Mouse (Mus musculus) layer of hippocampus, adult 18-20 months (tissue): Measurements from ENCODE around the gene Git2. TPM values are rescaled to one million over a fixed set of nuclear protein-coding genes. Genes with fewer than 3 reads are reported as not detected.
A peak's percentile ranks its signal among the peaks of the same experiment; 100 is the strongest.

Experiments used
- DNase-seq, 2 experiments: peaks; one replicate each; pipeline ENCODE4 v3.0.0; 2022; ENCODE audit warnings: low spot score in 2 of 2
- total RNA-seq, 2 experiments: library from RNA; stranded (reverse); gene quantifications; 2 replicates each; pipeline ENCODE4 v1.2.3; 2021

Gene Git2
- total RNA-seq, 2 experiments from 2014 or later = 44.5 to 45.6 TPM

DNA sequence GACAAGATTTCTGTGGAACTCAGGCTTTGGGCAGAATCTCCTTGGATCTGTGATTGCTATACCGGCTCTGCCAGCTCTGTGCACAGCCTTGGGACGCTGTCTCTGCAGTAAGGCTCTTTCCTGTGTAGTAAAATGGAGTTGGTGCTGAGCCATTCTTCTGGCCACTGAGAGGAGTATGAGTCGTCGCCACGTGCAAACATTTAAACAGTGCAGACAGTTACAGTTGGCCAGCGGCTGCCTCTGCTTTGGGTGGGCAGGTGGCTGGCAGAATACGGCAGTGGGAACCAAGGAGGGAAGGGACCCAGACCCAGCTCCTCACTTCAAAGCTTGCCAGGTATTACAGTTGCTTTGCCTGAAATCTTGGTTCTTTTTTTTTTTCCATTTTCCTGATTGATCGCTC, 21.9 kb upstream of the Git2 start:
- no peak for DNase-seq

- no peak for DNase-seq
These were observed 21.1 kb upstream of the Git2 start for GRCm38 (mm10) chr5:114796299-114797012.

DNA sequence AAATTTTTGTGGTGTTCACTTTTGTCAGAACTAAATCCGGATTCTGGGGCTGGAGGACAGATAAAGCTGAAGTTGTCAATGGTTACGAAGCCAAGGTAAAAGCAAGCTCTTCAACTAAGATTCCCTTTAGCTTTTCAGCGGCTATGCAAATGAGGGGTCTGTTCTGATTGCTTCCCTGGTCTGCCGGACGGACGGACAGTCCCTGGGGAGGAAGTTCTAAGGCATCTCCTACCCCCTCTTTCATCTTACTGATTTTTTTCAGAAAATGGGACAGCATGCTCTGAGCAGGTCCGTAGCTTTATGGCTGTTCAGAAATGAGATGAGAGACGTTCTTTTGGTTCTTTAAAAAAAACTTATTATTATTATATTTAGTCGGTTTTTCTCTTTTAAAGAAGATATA, 20.3 kb upstream of the Git2 start:
- DNase-seq = no peak

GRCm38 (mm10) chr5:114795231-114795630, 19.9 kb upstream of the Git2 start:
- no peak for DNase-seq

DNA sequence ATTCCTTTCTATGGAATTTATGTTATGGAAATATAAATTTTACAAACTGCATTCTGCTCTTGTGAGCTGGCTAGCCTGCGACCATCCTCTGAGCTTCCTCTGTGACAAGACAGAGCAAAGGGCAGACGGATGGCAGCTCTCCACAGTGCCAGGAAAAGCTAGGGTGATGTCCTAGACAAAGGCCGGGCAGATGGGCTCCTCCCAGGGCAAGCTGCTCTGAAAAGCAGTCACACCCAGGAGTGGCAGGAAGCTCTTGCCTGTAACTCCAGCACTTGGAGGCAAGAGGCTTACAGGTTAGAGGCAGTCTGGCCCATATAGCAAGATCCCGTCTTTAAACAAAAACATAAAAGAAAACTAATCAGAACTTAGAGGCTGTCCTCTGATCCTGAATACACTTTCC, 19.3 kb upstream of the Git2 start:
- DNase-seq = no peak

- DNase-seq = peak in 1 of 2 experiments; percentile 61
These were observed 18.0 kb upstream of the Git2 start for GRCm38 (mm10) chr5:114793317-114793716.

DNA sequence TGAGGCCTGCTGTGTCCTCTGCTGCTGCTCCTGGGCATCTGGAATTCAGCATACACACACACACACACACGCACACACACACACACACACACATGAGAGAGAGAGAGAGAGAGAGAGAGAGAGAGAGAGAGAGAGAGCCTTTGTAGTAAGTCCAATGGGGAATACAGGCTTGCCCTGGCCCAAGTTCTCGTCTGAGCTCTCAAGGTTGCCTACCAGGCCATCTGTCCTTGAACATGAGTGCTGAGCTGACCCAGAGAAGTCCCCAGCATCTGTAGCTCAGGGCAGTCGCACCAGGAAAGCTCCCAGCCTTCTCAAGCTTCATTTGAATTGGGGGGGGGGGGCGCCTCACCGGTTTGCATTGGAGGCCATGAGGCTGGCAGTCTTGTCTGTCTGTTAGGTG, 9.9 kb upstream of the Git2 start:
- DNase-seq = no peak

DNA sequence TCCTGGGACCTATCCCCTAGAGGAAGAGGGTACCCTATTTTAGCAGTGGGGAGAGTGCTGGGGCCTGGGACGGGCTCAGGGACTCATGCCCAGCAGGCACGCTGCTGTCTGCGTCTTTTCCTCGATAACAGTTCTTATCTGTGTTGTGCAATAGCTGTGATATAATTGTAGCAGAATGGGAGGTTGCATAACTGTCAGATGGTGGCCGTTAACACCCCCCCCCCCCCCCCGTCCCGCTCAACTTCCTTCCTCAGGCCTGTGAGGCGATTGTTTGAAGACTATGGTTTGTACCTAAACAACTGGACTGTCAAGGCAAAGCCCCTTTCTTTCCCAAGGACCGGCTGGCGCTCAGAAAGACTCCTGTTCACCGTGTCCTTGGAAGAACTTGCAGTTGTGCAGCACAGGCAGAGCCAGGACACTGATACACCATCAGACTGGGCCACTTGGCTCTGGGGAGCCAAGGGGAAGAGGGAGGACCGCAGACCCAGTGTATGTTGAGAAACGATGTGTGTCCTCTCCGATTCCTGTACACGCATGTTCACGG, 9.4 kb upstream of the Git2 start:
- DNase-seq = no peak

- no peak for DNase-seq
These were observed 8.3 kb upstream of the Git2 start for GRCm38 (mm10) chr5:114783405-114784163.

DNA sequence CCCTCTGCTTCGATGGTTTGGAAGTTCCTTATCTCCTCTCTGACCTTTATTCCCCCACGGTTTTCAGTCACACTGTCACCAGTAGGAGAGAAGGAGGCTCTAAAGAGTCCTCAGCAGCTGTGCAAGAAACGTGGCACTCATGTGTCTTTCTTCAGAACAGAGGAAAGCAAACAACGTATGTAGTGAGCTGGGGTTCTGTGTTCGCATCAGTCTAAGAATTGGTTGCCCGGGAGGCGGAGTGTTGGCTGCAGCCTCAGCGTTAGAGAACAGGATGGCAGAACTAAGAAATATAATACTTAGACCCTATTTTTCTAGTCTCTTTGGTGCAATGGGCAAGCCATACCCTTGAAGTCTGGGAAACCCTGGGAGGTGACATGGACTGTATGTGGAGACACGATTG, 7.7 kb upstream of the Git2 start:
- DNase-seq = no peak

DNA sequence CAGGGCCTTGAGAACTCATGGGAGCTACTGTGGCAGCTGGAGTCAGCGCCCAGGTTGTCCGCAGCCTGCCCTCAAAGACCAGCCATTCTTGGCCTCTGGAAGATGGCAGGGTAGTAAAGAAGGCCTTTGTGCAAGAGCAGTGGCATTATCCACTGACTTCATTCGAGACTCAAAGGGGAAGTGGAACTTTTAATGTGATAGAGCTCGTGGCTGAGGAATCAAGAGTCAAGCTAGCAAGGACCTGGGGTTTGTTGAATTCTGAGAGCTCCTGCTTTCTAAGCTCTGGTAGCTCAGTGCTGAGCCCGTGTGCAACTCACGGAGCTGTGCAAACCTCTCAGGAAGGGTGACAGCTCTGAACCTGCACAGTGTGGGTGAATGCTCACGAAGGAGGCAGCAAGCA, 5.6 kb upstream of the Git2 start:
- no peak for DNase-seq

DNA sequence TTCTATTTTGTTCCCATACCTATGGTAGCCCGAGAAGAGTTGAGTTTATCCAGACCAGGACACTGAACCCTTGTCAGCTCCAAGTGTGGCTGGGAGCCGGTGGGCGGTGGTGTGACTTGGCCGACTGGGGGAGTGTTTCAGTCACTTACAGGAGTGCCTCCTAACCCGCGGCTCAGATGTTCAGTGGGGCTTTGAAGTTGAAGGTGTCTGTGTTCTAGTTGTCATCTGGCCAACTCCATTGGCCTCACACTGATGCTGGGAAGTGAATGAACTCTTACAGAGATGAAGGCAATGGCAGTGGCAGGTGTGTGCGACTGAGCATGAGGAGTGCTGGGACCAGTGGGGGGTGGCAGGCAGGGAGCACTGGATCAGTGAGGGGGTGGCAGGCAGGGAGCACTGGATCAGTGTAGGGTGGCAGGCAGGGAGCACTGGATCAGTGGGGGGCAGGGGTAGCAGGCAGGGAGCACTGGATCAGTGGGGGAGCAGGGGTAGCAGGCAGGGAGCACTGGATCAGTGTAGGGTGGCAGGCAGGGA, 4.7 kb upstream of the Git2 start:
- no peak for DNase-seq

GRCm38 (mm10) chr5:114776174-114776573, 857 bp upstream of the Git2 start:
- DNase-seq = peak in 1 of 2 experiments; percentile 63

DNA sequence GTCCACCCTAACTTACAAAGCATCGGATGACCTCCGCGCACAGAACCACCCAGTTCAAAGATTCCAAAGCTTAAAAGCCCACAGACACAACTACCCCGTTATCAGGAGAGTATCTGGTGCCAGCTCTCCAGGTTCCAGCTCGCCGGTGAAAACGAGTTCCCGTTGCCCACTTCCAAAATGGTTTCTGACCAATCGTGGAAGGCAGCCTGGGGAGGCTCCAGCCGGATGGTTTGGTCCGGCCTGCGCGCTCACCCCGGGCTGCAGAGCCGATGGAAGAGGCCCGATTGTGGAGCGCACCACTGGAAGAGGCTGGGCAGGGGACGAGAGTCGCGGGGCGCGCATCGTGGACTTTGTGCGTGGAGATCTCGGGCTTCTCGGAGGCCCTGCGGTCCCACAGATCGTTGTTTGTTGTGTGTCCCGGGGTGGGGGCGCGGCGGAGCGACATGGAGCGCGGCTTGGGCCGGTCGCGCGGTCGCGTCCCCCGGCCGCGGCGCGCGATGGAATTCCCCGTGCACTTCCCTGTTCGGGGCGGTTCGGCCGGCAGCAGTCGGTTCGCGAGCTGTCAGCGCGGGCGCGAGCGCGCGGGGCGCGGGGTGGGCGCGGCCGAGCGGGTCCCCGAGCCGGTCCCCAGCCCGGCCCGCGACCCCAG, 790 bp downstream of the Git2 start, which contains the start of gene Ankrd13a:
Ankrd13a (plus strand) TSS at position 275 of the 649 bp plus-strand sequence.
- DNase-seq = peak; percentile 92 to 94

- DNase-seq = no peak
These were observed 1.5 kb downstream of the Git2 start for GRCm38 (mm10) chr5:114773780-114774179.

GRCm38 (mm10) chr5:114773211-114773710, 2.1 kb downstream of the Git2 start:
- DNase-seq = peak; percentile 94 to 98

GRCm38 (mm10) chr5:114772456-114773203, 2.7 kb downstream of the Git2 start:
- DNase-seq = no peak

DNA sequence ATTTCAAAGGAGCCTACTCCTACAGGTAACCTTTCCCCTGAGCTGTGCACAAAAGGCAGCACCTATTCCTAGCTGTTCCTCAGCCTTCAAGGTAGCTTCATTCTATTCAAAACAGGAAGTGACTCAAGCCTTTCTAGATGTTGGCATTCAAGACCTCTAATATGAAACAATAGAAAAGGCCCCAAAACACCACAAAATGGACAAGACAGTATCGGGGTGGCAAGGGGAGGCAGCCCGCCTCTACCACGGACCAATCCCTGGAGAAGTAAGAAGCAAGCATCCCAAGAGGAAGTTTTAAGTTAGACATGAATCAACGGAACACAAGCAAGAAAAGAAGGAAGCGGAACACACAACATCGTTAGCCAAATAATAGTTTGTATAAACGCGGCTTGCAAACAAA, 3.5 kb downstream of the Git2 start:
- no peak for DNase-seq

GRCm38 (mm10) chr5:114769786-114770185, 5.5 kb downstream of the Git2 start:
- DNase-seq = no peak

GRCm38 (mm10) chr5:114767185-114767584, 8.1 kb downstream of the Git2 start:
- DNase-seq = no peak

DNA sequence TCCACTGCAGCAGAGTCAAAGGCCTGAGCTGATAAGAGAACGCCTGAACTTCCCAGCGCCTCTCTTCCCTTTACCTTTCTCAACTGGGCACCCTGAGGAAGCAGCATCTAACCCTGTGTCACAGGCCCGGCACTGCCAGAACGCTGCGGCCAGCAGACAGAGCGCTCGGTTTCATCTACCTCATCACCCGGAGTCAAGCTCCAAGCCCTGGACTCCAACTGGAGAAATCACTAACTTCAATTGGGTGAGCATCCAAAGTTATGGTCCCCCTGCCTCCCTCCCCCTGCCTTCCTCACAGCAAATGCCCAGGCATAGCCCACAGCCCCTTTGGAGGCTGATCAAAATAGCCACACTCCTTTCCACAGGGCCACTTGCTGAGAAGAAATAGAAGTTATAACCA, 8.6 kb downstream of the Git2 start:
- DNase-seq = no peak
